Mouse (Mus musculus): ENCODE data around the gene Irf3. TPM values are rescaled to one million over a fixed set of nuclear protein-coding genes. Genes with fewer than 3 reads are reported as not detected.

Irf3 gene
- polyA plus RNA-seq, 1 experiment = 56.1 TPM

GRCm38 (mm10) chr7:44975117-44975419 is 22.4 kb upstream of the Irf3 start:
- Histone ChIP-seq H3K27me3 (ENCODE audit: control insufficient read depth, insufficient read depth, low read length, poor library complexity, severe bottlenecking) (no peaks in the 10 kb centered on the region), H3K36me3 (ENCODE audit: control insufficient read depth, insufficient read depth, low read length, poor library complexity, severe bottlenecking) (peaks cover 34% of the 10 kb centered on the region), H3K9ac (ENCODE audit: low read depth, poor library complexity, severe bottlenecking) (no peak overlapping the region), H3K27ac (ENCODE audit: insufficient read depth, low read length) (peak overlapping the region; percentile 87), H3K4me1 (ENCODE audit: control insufficient read depth, insufficient read depth, low read length) (peaks cover 2% of the 10 kb centered on the region), H3K4me3 (ENCODE audit: low read depth, low read length) (no peak overlapping the region), H3K9me3 (replicated peaks; ENCODE audit: control insufficient read depth, insufficient read depth, low read length, poor library complexity, severe bottlenecking) (no peaks in the 10 kb centered on the region)
- TF ChIP-seq EP300 (IDR thresholded peaks at IDR 0.05; ENCODE audit: insufficient read depth, low read depth, low read length) = no peak
- no peak for TF ChIP-seq CTCF (IDR thresholded peaks at IDR 0.05; ENCODE audit: low read depth, low read length)
- TF ChIP-seq POLR2A (IDR thresholded peaks at IDR 0.05; ENCODE audit: insufficient read depth, low read length) = no peak

- H3K4me3 ChIP-seq (ENCODE audit: low read depth, low read length) = no peak overlapping the region
- H3K27me3 ChIP-seq (ENCODE audit: control insufficient read depth, insufficient read depth, low read length, poor library complexity, severe bottlenecking) = no peaks in the 10 kb centered on the region
- H3K4me1 ChIP-seq (ENCODE audit: control insufficient read depth, insufficient read depth, low read length) = no peaks in the 10 kb centered on the region
- H3K9me3 ChIP-seq (replicated peaks; ENCODE audit: control insufficient read depth, insufficient read depth, low read length, poor library complexity, severe bottlenecking) = no peaks in the 10 kb centered on the region
- peak overlapping the region; percentile 69 for H3K27ac ChIP-seq (ENCODE audit: insufficient read depth, low read length)
- TF ChIP-seq POLR2A (IDR thresholded peaks at IDR 0.05; ENCODE audit: insufficient read depth, low read length) (no peak), CTCF (IDR thresholded peaks at IDR 0.05; ENCODE audit: low read depth, low read length) (peak; percentile 0), EP300 (IDR thresholded peaks at IDR 0.05; ENCODE audit: insufficient read depth, low read depth, low read length) (no peak)
- H3K36me3 ChIP-seq (ENCODE audit: control insufficient read depth, insufficient read depth, low read length, poor library complexity, severe bottlenecking) = peaks cover 60% of the 10 kb centered on the region
- H3K9ac ChIP-seq (ENCODE audit: low read depth, poor library complexity, severe bottlenecking) = no peak overlapping the region
These were observed 19.1 kb upstream of the Irf3 start for GRCm38 (mm10) chr7:44978300-44978699.

GRCm38 (mm10) chr7:44981539-44981938 is 15.9 kb upstream of the Irf3 start:
- Histone ChIP-seq H3K9ac (ENCODE audit: low read depth, poor library complexity, severe bottlenecking) (no peak overlapping the region), H3K9me3 (replicated peaks; ENCODE audit: control insufficient read depth, insufficient read depth, low read length, poor library complexity, severe bottlenecking) (no peaks in the 10 kb centered on the region), H3K36me3 (ENCODE audit: control insufficient read depth, insufficient read depth, low read length, poor library complexity, severe bottlenecking) (peaks cover 55% of the 10 kb centered on the region), H3K27ac (ENCODE audit: insufficient read depth, low read length) (no peak overlapping the region), H3K4me1 (ENCODE audit: control insufficient read depth, insufficient read depth, low read length) (peaks cover 6% of the 10 kb centered on the region), H3K4me3 (ENCODE audit: low read depth, low read length) (no peak overlapping the region), H3K27me3 (ENCODE audit: control insufficient read depth, insufficient read depth, low read length, poor library complexity, severe bottlenecking) (no peaks in the 10 kb centered on the region)
- TF ChIP-seq EP300 (IDR thresholded peaks at IDR 0.05; ENCODE audit: insufficient read depth, low read depth, low read length) (no peak), POLR2A (IDR thresholded peaks at IDR 0.05; ENCODE audit: insufficient read depth, low read length) (no peak), CTCF (IDR thresholded peaks at IDR 0.05; ENCODE audit: low read depth, low read length) (no peak)

DNA sequence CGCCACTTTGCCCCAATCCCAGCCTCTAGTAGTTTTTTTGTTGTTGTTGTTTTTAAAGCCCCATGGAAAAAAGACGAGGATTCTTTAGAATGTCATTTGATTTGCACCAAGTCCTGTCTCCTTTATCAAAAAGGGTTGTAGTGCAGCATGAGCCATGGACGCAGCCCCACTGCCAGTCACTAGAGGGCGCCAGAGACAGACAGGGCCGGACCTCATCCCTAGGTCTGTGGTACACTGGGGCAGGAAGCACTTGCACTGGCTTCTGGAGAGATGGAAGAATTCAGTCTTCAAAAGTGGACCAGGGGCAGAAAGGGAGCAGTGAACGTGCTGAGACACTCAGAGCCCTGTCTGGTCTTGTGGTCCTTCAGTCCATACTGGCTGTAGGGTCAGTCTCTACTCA is 14.4 kb upstream of the Irf3 start:
- no peaks in the 10 kb centered on the region for H3K9me3 ChIP-seq (replicated peaks; ENCODE audit: control insufficient read depth, insufficient read depth, low read length, poor library complexity, severe bottlenecking)
- H3K27ac ChIP-seq (ENCODE audit: insufficient read depth, low read length) = peak overlapping the region; percentile 51; the same call in 1 of the 2 replicates
- H3K4me1 ChIP-seq (ENCODE audit: control insufficient read depth, insufficient read depth, low read length) = peaks cover 6% of the 10 kb centered on the region
- TF ChIP-seq POLR2A (IDR thresholded peaks at IDR 0.05; ENCODE audit: insufficient read depth, low read length) (no peak), CTCF (IDR thresholded peaks at IDR 0.05; ENCODE audit: low read depth, low read length) (peak; percentile 99)
- H3K4me3 ChIP-seq (ENCODE audit: low read depth, low read length) = no peak overlapping the region
- H3K27me3 ChIP-seq (ENCODE audit: control insufficient read depth, insufficient read depth, low read length, poor library complexity, severe bottlenecking) = no peaks in the 10 kb centered on the region
- no peak overlapping the region for H3K9ac ChIP-seq (ENCODE audit: low read depth, poor library complexity, severe bottlenecking)
- H3K36me3 ChIP-seq (ENCODE audit: control insufficient read depth, insufficient read depth, low read length, poor library complexity, severe bottlenecking) = peaks cover 42% of the 10 kb centered on the region

GRCm38 (mm10) chr7:44983944-44984832 is 13.3 kb upstream of the Irf3 start:
- Histone ChIP-seq H3K27me3 (ENCODE audit: control insufficient read depth, insufficient read depth, low read length, poor library complexity, severe bottlenecking) (no peaks in the 10 kb centered on the region), H3K4me1 (ENCODE audit: control insufficient read depth, insufficient read depth, low read length) (peaks cover 6% of the 10 kb centered on the region), H3K36me3 (ENCODE audit: control insufficient read depth, insufficient read depth, low read length, poor library complexity, severe bottlenecking) (peaks cover 32% of the 10 kb centered on the region), H3K27ac (ENCODE audit: insufficient read depth, low read length) (peak overlapping the region; percentile 51), H3K4me3 (ENCODE audit: low read depth, low read length) (peak overlapping the region; percentile 6; the same call in 1 of the 2 replicates), H3K9ac (ENCODE audit: low read depth, poor library complexity, severe bottlenecking) (peak overlapping the region; percentile 99), H3K9me3 (replicated peaks; ENCODE audit: control insufficient read depth, insufficient read depth, low read length, poor library complexity, severe bottlenecking) (no peaks in the 10 kb centered on the region)
- TF ChIP-seq EP300 (IDR thresholded peaks at IDR 0.05; ENCODE audit: insufficient read depth, low read depth, low read length) (no peak), CTCF (IDR thresholded peaks at IDR 0.05; ENCODE audit: low read depth, low read length) (no peak), POLR2A (IDR thresholded peaks at IDR 0.05; ENCODE audit: insufficient read depth, low read length) (no peak)

- H3K27me3 ChIP-seq (ENCODE audit: control insufficient read depth, insufficient read depth, low read length, poor library complexity, severe bottlenecking) = no peaks in the 10 kb centered on the region
- H3K27ac ChIP-seq (ENCODE audit: insufficient read depth, low read length) = peak overlapping the region; percentile 51; the same call in 1 of the 2 replicates
- peaks cover 28% of the 10 kb centered on the region for H3K36me3 ChIP-seq (ENCODE audit: control insufficient read depth, insufficient read depth, low read length, poor library complexity, severe bottlenecking)
- peak overlapping the region; percentile 83 for H3K4me3 ChIP-seq (ENCODE audit: low read depth, low read length)
- H3K9ac ChIP-seq (ENCODE audit: low read depth, poor library complexity, severe bottlenecking) = peak overlapping the region; percentile 99
- H3K4me1 ChIP-seq (ENCODE audit: control insufficient read depth, insufficient read depth, low read length) = peaks cover 6% of the 10 kb centered on the region
- no peaks in the 10 kb centered on the region for H3K9me3 ChIP-seq (replicated peaks; ENCODE audit: control insufficient read depth, insufficient read depth, low read length, poor library complexity, severe bottlenecking)
- no peak for TF ChIP-seq EP300 (IDR thresholded peaks at IDR 0.05; ENCODE audit: insufficient read depth, low read depth, low read length)
- TF ChIP-seq POLR2A (IDR thresholded peaks at IDR 0.05; ENCODE audit: insufficient read depth, low read length) = no peak
- TF ChIP-seq CTCF (IDR thresholded peaks at IDR 0.05; ENCODE audit: low read depth, low read length) = no peak
These were observed 12.6 kb upstream of the Irf3 start for GRCm38 (mm10) chr7:44984833-44985164.
